Mouse (Mus musculus): ENCODE data around the gene Picalm. TPM values are rescaled to one million over a fixed set of nuclear protein-coding genes. Genes with fewer than 3 reads are reported as not detected.
"Not testable (repeated sequence)": the region's sequence is repeated elsewhere in the genome, so short reads cannot be mapped to it uniquely, and the experiment has no call there.

The Picalm gene
- total RNA-seq, 2 experiments from 2014 or later = 166 to 172 TPM

DNA sequence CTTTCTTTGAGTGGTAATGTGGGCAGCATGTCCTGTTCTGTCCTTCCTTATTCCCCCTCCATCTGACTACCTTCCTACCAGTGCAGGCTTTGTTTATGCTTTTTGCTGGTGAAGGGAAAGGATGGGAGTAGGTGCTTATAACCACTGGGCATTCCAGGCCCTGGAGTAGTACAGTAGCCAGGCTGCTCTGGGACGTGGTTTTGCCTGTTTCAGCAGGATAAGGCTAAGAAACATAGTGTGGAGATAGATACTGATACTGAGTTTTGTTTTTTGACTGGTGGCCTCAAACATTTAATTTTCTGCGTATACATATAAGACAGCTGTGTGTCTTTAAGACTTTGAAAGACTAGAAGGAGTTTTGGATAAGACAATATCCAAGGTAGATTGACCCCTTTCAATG is 73.9 kb downstream of the Picalm start:
- no peak for DNase-seq (ENCODE audit: low spot score in 2 of 2)

DNA sequence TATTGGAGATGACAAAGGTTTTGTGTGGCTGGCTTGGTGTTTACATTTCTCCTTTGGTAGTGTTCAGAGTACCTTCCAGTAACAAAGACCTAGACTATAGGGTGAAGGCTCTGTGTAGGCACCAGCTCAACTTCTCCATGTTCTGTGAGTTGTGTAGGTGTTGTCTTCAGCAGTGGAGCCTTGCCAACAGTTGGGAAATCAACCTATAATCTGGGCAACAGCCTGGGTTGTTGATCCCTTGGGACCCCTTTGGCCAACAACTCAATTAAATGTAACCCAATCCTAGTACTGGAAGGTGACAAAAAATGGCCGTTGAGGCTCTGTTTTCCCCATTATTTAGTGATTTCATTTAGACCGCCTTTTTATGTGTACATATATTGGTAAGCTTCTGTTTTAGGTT is 80.1 kb downstream of the Picalm start:
- DNase-seq (ENCODE audit: low spot score in 2 of 2) = no peak

DNA sequence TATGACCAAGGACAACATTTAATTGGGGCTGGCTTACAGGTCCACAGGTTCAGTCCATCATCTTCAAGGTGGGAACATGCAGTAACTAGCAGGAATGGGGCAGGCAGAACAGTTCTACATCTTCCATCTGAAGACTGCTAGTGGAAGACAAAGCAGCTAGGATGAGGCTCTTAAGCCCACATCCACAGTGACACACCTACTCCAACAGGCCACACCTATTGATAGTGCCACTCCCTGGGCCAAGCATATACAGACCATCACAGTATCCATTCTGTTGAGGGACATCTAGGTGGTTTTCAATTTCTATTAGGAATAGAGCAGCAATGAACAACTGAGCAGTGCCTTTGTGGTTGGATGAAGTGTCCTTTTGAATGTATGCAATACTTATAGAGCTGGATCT is 80.9 kb downstream of the Picalm start:
- no peak for DNase-seq (ENCODE audit: low spot score in 2 of 2)

- peak; percentile 17 to 51 for DNase-seq (ENCODE audit: low spot score in 2 of 2)
These were observed 86.5 kb downstream of the Picalm start for GRCm38 (mm10) chr7:90216511-90216910.

DNA sequence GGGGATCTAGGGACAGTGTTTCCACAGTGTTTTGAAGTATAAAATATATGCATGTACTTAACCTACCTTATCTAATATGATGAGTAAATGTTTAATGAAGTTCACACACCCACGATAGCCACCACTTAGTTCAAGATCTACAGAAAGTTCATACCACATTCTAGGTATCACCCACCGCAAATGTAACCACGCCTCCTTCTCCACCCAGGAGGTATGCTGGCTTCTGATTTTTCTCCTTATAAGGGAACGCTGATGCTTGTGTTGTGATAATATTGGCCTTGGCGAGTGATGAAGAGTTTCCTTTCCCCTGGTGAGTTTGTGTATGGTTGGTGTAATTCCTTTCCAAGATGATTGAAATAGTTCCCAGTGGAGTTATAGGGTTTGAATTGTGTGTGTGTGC is 88.1 kb downstream of the Picalm start:
- no peak for DNase-seq (ENCODE audit: low spot score in 2 of 2)

DNA sequence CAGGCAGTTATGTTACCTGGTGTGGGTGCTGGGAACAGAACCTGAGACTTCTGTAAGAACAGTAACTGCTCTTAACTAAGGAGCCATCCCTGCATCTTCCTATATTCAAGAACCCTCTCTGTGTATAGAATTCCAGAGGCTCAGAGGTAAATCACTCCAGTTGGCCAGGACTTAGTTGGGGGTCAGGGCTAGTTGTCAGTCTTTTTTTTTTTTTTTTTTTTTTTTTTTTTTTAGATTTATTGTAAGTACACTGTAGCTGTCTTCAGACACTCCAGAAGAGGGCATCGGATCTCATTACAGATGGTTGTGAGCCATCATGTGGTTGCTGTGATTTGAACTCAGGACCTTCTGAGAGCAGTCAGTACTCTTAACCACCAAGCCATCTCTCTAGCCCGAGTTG is 91.5 kb downstream of the Picalm start:
- DNase-seq (ENCODE audit: low spot score in 2 of 2) = no peak

DNA sequence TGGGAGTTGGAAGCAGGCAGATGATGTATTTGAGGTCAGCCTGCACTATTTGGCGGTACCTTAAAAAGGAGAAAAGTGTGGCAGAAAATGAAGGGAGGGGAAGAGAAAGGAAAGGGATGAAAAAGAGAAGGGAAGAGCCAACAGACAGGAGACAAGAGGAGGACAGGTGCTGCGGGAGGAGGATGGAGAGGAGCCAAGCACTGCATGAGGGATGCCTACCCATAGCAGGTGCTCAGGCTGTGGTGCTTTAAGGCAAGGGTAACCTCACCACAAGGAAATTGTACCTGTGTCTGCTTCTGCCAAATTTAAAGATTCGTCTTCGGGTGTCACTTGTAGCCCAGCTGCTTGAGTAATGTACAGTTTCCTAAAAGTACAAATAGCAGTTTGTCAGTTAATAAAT is 98.1 kb downstream of the Picalm start:
- DNase-seq (ENCODE audit: low spot score in 2 of 2) = no peak

DNA sequence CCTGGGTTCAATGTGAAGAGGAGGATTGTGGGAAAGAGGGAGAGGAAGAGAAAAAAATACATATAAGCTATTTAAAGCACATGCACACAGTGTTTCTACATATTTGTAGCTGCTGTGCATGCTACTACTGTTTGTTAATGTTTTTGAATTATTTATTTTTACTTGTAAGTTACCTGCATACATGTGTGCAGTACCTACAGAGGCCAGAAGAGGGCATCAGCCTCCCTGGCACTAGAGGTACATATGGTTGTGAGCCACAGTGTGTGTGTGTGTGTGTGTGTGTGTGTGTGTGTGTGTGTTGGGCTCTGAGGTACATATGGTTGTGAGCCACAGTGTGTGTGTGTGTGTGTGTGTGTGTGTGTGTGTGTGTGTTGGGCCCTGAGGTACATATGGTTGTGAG is 98.9 kb downstream of the Picalm start:
- DNase-seq (ENCODE audit: low spot score in 2 of 2) = not testable (repeated sequence)

DNA sequence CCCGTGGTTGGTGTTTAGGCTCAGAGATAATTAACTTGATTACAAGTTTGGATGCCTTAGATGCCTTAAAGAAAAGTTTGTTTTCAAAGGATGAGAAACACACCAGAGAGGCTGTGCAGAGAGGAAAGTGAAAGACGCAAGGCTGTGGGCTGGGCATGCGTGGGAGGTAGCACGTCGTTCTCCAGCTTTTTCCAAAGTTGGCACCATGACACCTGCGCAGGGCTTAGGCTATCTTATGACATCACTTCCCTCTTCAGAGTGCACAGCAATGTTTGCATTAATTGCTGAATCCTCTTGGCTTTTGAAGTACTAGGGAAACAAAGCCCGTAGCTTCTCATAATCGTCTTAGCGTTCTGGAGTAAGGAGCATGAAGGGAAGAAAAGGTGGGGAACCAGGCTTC is 101.4 kb downstream of the Picalm start:
- DNase-seq (ENCODE audit: low spot score in 2 of 2) = no peak

GRCm38 (mm10) chr7:90233921-90234320 is 103.9 kb downstream of the Picalm start:
- DNase-seq (ENCODE audit: low spot score in 2 of 2) = no peak

DNA sequence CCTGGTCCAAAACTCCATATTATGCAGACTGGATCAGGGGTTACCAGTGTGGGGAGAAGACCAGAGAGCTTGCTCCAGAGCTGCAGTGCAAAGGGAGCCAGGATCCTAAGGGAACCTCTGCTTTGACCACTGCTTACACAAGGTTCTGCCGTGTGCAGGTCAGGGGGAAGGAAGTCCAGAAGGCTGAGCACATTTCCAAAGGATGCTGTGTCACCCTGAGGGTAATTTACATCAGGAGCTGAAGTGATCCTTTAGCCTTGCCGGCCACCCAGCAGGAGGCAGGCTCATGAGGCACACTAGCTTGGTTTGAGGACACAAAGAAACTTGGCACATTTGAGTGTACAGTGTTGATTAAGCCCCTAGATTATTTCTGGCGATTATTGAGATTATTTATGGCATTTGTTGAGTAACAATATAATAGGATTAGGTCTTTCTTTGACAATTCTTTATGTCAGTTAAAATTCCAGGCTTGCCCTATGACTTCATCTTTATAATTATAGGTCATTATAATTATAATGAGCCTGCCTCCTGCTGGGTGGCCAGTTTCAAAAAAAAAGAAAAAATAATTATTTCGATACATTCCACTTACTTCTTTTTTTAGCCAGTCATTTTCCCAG is 106.4 kb downstream of the Picalm start:
- DNase-seq (ENCODE audit: low spot score in 2 of 2) = no peak

GRCm38 (mm10) chr7:90243151-90243550 is 113.1 kb downstream of the Picalm start:
- DNase-seq (ENCODE audit: low spot score in 2 of 2) = no peak

GRCm38 (mm10) chr7:90243643-90244042 is 113.6 kb downstream of the Picalm start:
- DNase-seq (ENCODE audit: low spot score in 2 of 2) = peak in 1 of 2 experiments; percentile 35

DNA sequence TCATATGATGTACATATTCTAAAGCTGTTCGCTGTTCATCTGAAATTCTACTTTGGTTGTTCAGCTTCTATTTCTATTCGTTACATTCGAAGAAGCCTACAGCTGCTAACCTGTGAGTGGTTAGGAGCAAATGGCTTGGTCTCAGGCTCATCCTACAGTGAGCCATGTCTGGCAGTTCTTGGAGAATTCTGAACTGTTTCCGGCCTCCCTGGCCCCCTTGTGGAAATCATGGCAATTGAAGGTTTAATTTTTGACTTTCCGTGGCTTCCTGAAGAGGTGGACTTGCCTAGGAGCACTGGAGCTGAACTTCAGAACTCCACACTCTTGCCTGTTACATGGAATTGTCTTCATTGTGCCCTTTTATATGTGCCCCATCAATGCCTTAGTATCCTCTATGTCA is 122.9 kb downstream of the Picalm start:
- DNase-seq (ENCODE audit: low spot score in 2 of 2) = no peak

GRCm38 (mm10) chr7:90258701-90259100 is 128.7 kb downstream of the Picalm start:
- no peak for DNase-seq (ENCODE audit: low spot score in 2 of 2)

DNA sequence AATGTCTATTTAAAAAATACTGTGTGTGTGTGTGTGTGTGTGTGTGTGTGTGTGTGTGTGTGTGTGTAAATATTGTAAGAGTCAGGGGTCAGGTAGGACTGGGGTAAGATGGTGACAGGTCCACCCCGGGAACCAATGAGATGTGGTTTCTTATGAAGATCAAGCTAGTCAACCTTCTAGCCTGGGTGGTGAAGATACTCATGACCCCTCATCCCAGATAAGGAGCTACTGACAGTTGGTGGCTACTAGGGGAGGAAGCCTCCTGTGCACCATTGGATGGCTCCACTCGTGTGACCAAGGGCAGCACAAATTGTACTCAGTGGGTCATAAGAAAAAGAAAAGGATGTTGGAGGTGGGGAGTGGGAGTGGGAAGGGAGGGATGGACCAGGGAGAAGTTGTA is 129.9 kb downstream of the Picalm start:
- no peak for DNase-seq (ENCODE audit: low spot score in 2 of 2)

DNA sequence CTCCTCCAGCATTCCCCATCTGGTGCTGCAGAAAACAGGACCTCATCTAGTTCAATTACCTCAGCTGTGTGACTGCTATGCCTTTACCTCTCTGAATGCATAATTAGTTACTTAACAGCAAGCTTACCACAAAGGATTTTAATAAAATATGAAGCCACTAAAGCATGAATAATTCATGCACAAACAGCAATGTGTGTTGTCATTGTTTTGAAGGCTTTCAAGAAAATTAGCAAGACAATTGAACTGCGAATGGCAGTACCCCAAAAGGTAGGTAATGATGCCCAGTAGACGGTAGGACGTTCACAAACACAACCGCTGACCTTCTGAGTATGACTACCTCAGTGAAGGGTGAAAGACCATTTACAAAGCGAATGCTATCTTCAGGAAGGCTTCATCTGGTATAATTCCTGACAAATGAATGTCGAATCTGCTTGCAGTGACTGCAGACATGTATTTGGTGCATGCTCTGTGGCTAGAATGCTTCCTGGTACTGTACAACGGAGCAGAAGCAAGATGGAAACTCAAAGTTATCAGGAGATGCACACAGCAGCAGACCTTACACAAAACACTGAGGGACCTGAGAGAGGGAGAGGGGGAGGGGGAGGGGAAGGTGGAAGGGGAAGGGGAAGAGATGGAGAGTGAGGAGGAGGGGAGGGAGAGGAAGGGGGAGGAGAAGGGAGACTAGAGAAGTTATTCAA is 132.0 kb downstream of the Picalm start:
- DNase-seq (ENCODE audit: low spot score in 2 of 2) = no peak

Other genes starting within 250 kb of the Picalm start
- gene Ccdc81, start 226.6 kb upstream of the Picalm start, total RNA-seq (2021) = 1 to 10 TPM in 1 of 2 experiments, under 1 TPM in 1; 0.38 to 1.3 TPM
- 100 to 1,000 TPM in 1 of 2 experiments, 10 to 100 TPM in 1; 84.7 to 102 TPM for gene Hikeshi, start 189.0 kb upstream of the Picalm start, total RNA-seq (2021)
- 10 to 100 TPM; 31.2 to 33.3 TPM for gene Eed, start 149.2 kb upstream of the Picalm start, total RNA-seq (2021)
- not detected for gene Ccdc83, start 135.6 kb downstream of the Picalm start, total RNA-seq (2021)
- 10 to 100 TPM; 36.6 to 45.3 TPM for gene Sytl2, start 172.0 kb downstream of the Picalm start, total RNA-seq (2021)

Measured in layer of hippocampus, postnatal 14 days (tissue).